Mouse (Mus musculus) cortical plate, adult 2 months (tissue): ENCODE measurements around the gene Zmat5.

Experiments
- CTCF ChIP-seq: fragments of 200-500 bp; IDR thresholded peaks from 2 replicates; pipeline ENCODE4 v1.5.1; 2011; ENCODE audit warnings: mild to moderate bottlenecking, control low read depth, low read length; ENCODE audit not compliant: insufficient read depth; ENCODE audit errors: extremely low read depth
- POLR2A ChIP-seq: fragments of 200-500 bp; IDR thresholded peaks from 2 replicates; pipeline ENCODE4 v1.6.1; 2011; ENCODE audit warnings: mild to moderate bottlenecking, low read length, control low read depth; ENCODE audit not compliant: insufficient read depth; ENCODE audit errors: extremely low read depth

DNA sequence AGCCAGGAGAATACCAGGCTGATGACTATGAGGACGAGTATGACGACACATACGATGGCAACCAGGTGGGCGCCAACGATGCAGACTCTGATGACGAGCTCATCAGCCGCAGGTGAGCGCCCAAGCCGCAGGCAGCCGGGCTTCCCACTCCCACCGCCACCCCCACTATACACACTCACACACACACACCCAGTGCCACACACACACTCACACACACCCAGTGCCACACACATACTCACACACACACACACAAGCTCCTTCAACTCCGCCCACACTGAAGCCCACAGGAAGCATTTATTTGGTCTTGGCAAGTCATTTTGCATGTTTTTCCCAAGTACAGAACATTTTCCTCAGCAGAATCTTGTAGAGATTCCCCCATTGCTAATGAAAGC is 25.0 kb upstream of the Zmat5 start:
- TF ChIP-seq POLR2A, result no peak
- TF ChIP-seq CTCF, result no peak
